Mouse (Mus musculus): ENCODE results near the gene Cfap45. TPM values are rescaled to one million over a fixed set of nuclear protein-coding genes. Genes with fewer than 3 reads are reported as not detected.

Cfap45 gene
- polyA plus RNA-seq, 1 experiment from 2014 or later = 5.2 TPM

DNA sequence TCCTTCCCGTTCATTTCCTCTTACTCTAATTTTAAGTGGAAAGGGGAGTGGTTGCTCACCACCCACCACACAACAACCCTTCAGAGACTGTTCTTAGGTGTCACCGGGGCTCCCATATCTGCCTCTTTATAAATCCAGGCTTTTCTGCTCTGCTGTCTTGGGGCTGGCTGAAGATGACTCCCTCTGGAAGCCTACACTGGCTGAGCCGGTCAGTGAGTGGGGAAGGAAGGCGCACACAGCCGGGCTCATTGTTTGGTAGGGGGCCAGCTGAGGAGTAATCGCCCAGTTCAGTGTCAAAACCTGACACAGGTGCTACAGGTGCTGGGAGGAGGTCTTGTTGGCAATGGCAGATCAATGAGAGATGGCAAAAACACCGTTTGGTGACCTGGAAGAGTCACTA is 5.4 kb downstream of the Cfap45 start:
- peaks cover 24% of the 10 kb centered on the region for H3K4me1 ChIP-seq (replicated peaks)
- ATAC-seq (ENCODE audit: low FRiP score) = no peak
- H3K27me3 ChIP-seq = peaks cover 17% of the 10 kb centered on the region
- no peak overlapping the region for H3K4me2 ChIP-seq
- H3K4me3 ChIP-seq = no peak overlapping the region
- WGBS = 71% methylated on average over 7 of the region's 7 CpGs
- no peaks in the 10 kb centered on the region for H3K9me3 ChIP-seq
- H3K27ac ChIP-seq = no peak overlapping the region
- H3K9ac ChIP-seq = no peak overlapping the region
- H3K36me3 ChIP-seq = no peaks in the 10 kb centered on the region

DNA sequence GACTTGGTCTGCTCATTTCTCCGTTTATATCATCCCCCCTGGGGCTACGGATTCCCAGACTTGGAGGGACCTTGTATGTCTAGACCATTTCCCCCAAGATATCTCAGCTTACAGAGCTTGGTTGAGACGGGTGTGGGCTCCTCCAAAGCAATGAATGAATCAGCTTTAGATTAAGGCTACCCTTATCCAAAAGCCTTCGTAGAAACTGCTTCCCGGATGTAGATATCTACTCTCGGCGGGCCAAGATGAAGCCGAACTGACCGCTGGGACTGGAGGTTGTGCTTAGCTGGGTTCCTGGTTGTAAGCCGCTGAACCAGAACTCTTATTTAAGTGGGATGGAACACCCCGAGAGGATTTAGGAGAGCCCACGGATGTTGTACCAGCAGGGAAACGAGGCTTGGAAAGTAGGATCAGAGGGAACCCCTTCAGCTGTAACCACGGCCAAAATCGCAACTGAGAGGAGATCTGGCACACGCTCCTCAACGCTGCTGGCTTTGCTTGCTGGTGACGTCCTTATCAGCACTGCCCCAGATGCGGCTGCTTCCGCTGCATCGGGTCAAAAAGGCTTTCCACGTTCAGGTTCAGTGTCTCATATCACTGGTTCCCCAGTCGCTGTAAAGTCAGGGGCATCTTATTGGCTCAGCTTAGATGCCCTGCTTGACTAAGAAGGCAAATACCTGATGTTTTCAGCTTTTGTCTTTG is 5.9 kb downstream of the Cfap45 start:
- 79% methylated on average over 23 of the region's 23 CpGs for WGBS
- Histone ChIP-seq H3K4me2 (no peak overlapping the region), H3K9ac (no peak overlapping the region), H3K27ac (no peak overlapping the region), H3K9me3 (no peaks in the 10 kb centered on the region), H3K4me3 (no peak overlapping the region), H3K4me1 (replicated peaks) (peaks cover 24% of the 10 kb centered on the region), H3K27me3 (peaks cover 17% of the 10 kb centered on the region), H3K36me3 (no peaks in the 10 kb centered on the region)
- no peak for ATAC-seq (ENCODE audit: low FRiP score)

DNA sequence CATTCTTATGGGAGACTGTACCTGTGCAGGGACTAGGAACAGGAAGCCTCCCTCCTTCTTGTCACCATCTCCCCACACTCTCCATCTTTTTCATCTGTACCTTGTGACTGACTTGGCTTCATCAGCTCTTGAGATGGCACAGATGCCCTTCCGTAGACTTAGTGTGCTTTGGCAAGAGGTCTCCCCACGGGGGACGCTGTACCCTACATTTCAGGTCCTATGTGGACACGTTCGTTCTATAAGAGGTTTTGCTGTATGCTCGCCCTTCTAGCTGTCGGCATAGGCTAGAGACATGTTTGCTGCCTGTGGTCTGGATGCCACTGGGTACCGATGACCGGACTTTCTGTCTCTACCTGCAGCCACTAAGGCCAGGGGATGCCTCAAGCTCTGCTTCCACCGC is 6.8 kb downstream of the Cfap45 start:
- 94% methylated on average over 10 of the region's 10 CpGs for WGBS
- H3K9me3 ChIP-seq = no peaks in the 10 kb centered on the region
- no peak overlapping the region for H3K9ac ChIP-seq
- H3K4me1 ChIP-seq (replicated peaks) = peaks cover 31% of the 10 kb centered on the region
- no peak overlapping the region for H3K4me3 ChIP-seq
- H3K27ac ChIP-seq = no peak overlapping the region
- no peak overlapping the region for H3K4me2 ChIP-seq
- H3K36me3 ChIP-seq = no peaks in the 10 kb centered on the region
- ATAC-seq (ENCODE audit: low FRiP score) = no peak
- H3K27me3 ChIP-seq = peaks cover 15% of the 10 kb centered on the region

DNA sequence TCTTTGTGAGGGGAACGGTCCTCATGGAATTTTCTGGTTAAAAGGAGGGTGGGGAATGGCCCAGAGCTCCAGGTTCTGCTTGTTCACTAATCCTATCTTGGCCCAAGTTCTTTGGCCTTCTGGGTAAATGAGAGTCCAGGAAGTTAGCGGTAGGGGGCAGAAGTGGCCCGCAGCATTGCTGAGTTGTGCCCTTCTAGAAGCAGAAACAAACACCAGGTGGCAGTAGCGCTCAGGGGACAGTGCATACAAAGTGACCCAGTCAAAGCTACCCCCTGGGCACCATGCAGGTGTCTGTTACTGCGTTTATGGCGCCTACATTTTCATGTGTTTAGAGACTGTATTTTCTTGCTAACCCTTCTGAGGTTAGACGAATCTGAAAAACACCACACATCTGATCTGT is 8.1 kb downstream of the Cfap45 start:
- H3K27ac ChIP-seq = no peak overlapping the region
- H3K9me3 ChIP-seq = no peaks in the 10 kb centered on the region
- no peak overlapping the region for H3K4me2 ChIP-seq
- no peak overlapping the region for H3K9ac ChIP-seq
- ATAC-seq (ENCODE audit: low FRiP score) = 0 out of 2 replicates have a peak, but pooled peaks have one; percentile 35
- no peak overlapping the region for H3K4me3 ChIP-seq
- H3K4me1 ChIP-seq (replicated peaks) = peaks cover 36% of the 10 kb centered on the region
- 6% methylated on average over 7 of the region's 7 CpGs for WGBS
- H3K27me3 ChIP-seq = peaks cover 16% of the 10 kb centered on the region; the same call in 1 of the 2 replicates
- no peaks in the 10 kb centered on the region for H3K36me3 ChIP-seq

DNA sequence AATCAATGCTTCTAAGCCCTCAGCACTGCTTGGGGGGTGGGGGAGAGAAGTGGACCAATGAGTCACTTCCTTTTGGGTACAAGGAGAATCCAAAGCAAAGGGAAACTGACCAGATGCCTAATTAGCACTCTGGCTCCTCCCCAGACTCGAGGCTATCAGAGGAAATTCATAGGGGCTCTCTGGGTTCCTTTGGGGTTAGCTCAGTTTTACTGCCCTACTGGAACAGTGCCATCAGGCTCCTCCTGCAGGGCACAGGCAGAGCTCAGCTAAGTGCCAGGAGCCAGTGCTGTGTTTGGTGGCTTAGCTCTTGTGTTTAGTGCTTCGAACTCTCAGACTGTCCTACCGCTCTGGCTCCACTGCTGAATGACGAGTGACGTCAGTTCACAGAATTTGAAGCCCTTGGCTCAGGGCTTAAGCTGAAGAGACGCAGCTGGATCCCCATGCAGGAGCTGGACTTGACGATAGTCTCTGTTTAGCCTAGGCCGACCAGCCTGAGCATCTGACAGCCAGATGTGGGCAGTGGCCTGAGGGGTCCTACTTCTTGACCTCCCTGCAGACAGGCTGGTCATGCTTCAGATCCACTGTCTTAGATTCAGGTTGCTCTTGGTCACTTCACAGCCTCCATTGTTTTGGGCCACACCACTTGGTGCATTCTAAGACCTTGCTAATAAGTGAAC is 10.1 kb downstream of the Cfap45 start:
- 41% methylated on average over 8 of the region's 8 CpGs for WGBS
- Histone ChIP-seq H3K36me3 (no peaks in the 10 kb centered on the region), H3K4me3 (no peak overlapping the region), H3K4me2 (no peak overlapping the region), H3K27ac (no peak overlapping the region), H3K27me3 (peaks cover 28% of the 10 kb centered on the region), H3K9ac (no peak overlapping the region), H3K9me3 (no peaks in the 10 kb centered on the region), H3K4me1 (replicated peaks) (peaks cover 32% of the 10 kb centered on the region)
- ATAC-seq (ENCODE audit: low FRiP score) = peak; percentile 12

DNA sequence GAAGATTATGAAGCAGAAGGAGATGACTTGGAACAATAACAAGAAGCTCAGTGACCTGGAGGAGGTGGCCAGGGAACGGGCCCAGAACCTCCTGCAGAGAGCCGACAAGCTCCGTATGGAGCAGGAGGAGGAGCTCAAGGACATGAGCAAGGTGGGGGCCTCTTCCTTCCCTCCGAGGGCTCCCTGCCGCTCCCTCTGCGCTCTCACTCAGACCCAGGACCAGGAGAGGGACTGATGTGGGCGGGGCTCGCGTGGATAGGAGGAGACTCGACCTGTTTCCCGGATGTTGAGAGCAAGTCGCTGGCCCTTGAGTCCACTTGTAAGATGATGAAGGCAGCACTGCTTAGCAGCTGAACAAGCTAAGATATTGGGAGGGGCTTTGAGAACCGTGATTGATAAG is 11.9 kb downstream of the Cfap45 start:
- no peak overlapping the region for H3K27ac ChIP-seq
- H3K36me3 ChIP-seq = no peaks in the 10 kb centered on the region
- peaks cover 28% of the 10 kb centered on the region for H3K4me1 ChIP-seq (replicated peaks)
- H3K9me3 ChIP-seq = no peaks in the 10 kb centered on the region
- peak overlapping the region; percentile 16; the same call in 1 of the 2 replicates for H3K9ac ChIP-seq
- 2% methylated on average over 13 of the region's 13 CpGs for WGBS
- H3K27me3 ChIP-seq = peaks cover 23% of the 10 kb centered on the region
- peak overlapping the region; percentile 46 for H3K4me2 ChIP-seq
- H3K4me3 ChIP-seq = peak overlapping the region; percentile 15
- ATAC-seq (ENCODE audit: low FRiP score) = peak; percentile 44

DNA sequence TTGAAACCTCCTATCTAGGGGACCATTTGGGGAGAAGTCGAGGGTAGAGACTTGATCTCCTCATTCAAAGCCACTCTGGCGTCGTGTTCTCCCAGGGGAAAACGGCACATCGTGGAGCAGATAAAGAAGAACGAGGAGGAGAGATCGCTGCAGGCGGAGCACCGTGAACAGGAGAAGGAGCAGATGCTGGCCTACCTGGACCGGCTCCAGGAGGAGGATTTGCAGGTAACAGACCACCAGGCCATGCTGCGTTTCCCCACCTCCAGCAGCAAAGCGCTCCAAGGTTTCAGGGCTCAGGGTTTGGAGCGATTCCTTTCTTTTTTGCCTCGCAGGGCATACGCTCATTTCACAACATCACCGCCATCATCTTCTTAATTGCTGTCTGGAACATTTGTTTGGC is 14.5 kb downstream of the Cfap45 start:
- Histone ChIP-seq H3K36me3 (no peaks in the 10 kb centered on the region), H3K4me1 (replicated peaks) (peaks cover 36% of the 10 kb centered on the region), H3K9me3 (no peaks in the 10 kb centered on the region), H3K4me3 (no peak overlapping the region), H3K27ac (no peak overlapping the region), H3K27me3 (peaks cover 23% of the 10 kb centered on the region), H3K9ac (no peak overlapping the region), H3K4me2 (no peak overlapping the region)
- WGBS = 77% methylated on average over 16 of the region's 16 CpGs
- ATAC-seq (ENCODE audit: low FRiP score) = no peak

DNA sequence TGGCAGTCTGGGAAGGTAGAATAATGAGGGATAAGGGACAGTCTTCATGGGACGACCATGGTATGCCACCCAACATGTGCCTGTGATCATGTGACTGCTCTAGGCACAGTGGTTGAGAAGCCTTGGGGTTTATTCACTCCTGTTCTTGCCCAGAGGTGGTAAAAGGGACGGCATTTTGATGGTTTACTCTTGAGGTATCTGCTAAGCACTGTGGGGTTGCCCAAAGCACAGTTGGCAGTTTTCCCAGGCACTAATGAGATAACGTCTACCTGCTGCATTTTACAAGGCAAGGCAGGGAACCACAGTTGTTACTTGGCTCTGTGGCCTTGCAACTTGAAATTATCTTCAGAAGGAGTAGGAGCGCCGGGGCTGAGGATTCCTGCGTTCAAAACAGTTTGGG is 19.2 kb downstream of the Cfap45 start:
- Histone ChIP-seq H3K27me3 (0 out of 2 replicates have a peak, but pooled peaks cover 9% of the 10 kb centered on the region), H3K9ac (no peak overlapping the region), H3K4me2 (no peak overlapping the region), H3K27ac (peak overlapping the region; percentile 36; the same call in 1 of the 2 replicates), H3K4me1 (replicated peaks) (peaks cover 18% of the 10 kb centered on the region), H3K36me3 (no peaks in the 10 kb centered on the region), H3K9me3 (no peaks in the 10 kb centered on the region), H3K4me3 (no peak overlapping the region)
- WGBS = 65% methylated on average over 6 of the region's 6 CpGs
- ATAC-seq (ENCODE audit: low FRiP score) = peak; percentile 43

DNA sequence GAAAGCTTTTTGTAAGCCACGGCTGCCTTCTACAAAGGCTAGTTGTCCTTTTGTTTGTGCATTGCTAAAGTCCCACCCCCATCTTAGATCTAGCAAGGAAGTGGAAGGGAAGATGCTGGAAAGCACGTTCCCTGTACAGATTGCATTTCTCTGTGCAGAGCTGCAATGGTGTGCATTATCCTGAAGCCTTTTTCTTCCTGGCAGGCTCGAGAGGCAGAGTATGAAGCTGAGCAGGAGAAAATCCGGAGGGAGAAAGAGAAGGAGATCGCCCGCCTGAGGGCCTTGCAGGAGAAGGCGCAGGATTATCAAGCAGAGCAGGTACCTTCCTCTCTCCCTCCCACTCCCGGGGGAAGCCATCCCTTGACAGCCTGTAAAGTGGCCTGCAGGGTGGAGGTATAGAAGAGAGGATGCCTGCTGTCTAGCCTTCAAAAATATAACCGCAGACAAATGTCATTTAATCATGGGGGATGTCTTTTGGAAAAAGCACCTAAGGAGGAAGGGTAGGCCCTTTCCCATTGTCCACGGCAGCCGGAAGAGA is 19.8 kb downstream of the Cfap45 start:
- H3K9me3 ChIP-seq = no peaks in the 10 kb centered on the region
- peak overlapping the region; percentile 36; the same call in 1 of the 2 replicates for H3K27ac ChIP-seq
- H3K4me3 ChIP-seq = no peak overlapping the region
- 0 out of 2 replicates have a peak, but pooled peaks cover 4% of the 10 kb centered on the region for H3K27me3 ChIP-seq
- no peak for ATAC-seq (ENCODE audit: low FRiP score)
- WGBS = 56% methylated on average over 11 of the region's 11 CpGs
- no peak overlapping the region for H3K4me2 ChIP-seq
- no peaks in the 10 kb centered on the region for H3K36me3 ChIP-seq
- H3K4me1 ChIP-seq (replicated peaks) = peaks cover 15% of the 10 kb centered on the region
- H3K9ac ChIP-seq = no peak overlapping the region

DNA sequence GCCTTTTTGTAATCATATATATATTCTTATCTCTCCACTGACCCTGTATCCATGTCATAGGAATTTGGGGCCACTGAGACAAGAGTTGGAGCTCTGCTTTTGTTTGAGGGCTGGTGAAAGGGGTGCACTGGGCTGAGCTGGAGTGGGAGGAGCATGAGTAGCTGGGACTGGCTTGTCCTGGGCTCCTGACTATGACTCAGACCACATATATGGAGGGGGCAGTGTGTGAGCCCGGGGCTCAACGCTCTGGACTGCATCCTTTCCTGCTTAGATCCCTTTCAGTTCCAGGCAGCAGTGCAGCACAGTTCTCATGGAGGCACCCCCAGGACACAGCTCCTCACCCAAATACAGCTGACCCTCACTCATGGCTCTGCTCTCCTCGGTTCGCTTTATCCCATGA is 25.5 kb downstream of the Cfap45 start:
- H3K9ac ChIP-seq = no peak overlapping the region
- no peak overlapping the region for H3K4me2 ChIP-seq
- no peak for ATAC-seq (ENCODE audit: low FRiP score)
- H3K4me3 ChIP-seq = no peak overlapping the region
- no peaks in the 10 kb centered on the region for H3K27me3 ChIP-seq
- no peaks in the 10 kb centered on the region for H3K36me3 ChIP-seq
- WGBS = 86% methylated on average over 4 of the region's 4 CpGs
- H3K4me1 ChIP-seq (replicated peaks) = peaks cover 22% of the 10 kb centered on the region
- no peak overlapping the region for H3K27ac ChIP-seq
- no peaks in the 10 kb centered on the region for H3K9me3 ChIP-seq

DNA sequence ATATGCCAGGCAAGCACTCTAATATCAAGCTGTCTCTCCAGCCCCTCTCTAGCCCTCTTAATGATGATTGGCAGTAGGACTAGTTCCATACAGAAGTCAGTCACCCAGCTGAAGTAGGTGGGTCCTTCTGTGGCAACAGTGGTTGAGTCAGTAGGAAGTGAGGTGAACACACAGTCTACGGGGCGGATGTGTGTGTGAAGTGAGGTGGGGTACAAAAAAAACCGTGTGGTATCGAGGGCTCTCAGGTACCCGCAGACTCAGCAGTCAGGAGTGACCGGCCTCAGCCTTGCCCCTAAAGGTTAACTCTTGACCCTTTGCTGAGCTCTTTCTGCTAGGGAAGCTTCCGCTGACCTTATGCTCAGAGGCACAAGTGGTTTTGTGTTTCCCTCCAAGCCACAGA is 27.9 kb downstream of the Cfap45 start:
- 0 out of 2 replicates have a peak, but pooled peaks cover 9% of the 10 kb centered on the region for H3K27me3 ChIP-seq
- no peaks in the 10 kb centered on the region for H3K36me3 ChIP-seq
- no peak overlapping the region for H3K4me2 ChIP-seq
- H3K9ac ChIP-seq = no peak overlapping the region
- peaks cover 23% of the 10 kb centered on the region for H3K4me1 ChIP-seq (replicated peaks)
- no peak overlapping the region for H3K4me3 ChIP-seq
- H3K9me3 ChIP-seq = no peaks in the 10 kb centered on the region
- ATAC-seq (ENCODE audit: low FRiP score) = no peak
- no peak overlapping the region for H3K27ac ChIP-seq
- 64% methylated on average over 7 of the region's 7 CpGs for WGBS

DNA sequence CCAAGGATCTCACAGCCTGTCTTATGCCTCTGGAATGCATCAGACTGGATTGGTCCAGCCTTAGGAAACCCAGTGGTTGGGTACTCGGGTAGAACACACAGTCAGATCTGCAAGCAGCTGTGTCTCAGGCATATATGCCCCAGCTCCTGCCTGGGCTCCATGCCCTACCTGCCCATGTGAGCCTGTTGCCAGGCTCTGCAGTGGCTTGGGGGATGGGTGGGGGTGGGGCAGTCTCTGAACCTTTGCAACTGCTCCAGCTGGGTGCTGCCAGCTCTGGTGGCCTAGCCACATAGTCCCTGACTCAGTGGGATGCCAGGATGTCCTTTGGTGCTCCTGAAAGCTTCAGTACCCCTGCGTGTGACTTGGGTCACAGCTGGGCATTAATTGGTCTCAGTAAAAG is 28.7 kb downstream of the Cfap45 start:
- Histone ChIP-seq H3K9ac (0 out of 2 replicates have a peak overlapping the region, but pooled peaks have one; percentile 62), H3K4me2 (peak overlapping the region; percentile 63), H3K27me3 (0 out of 2 replicates have a peak, but pooled peaks cover 9% of the 10 kb centered on the region), H3K4me1 (replicated peaks) (peaks cover 23% of the 10 kb centered on the region), H3K4me3 (no peak overlapping the region), H3K27ac (no peak overlapping the region), H3K9me3 (no peaks in the 10 kb centered on the region), H3K36me3 (no peaks in the 10 kb centered on the region)
- 10% methylated on average over 2 of the region's 2 CpGs for WGBS
- ATAC-seq (ENCODE audit: low FRiP score) = no peak

Data from hindbrain, embryonic 13.5 days (tissue).